Mouse (Mus musculus) lung, postnatal 4 days (tissue): ENCODE measurements around the gene Hspa2.

Experiments used
- DNase-seq, 2 experiments: peaks; one replicate each; pipeline ENCODE4 v3.0.0; 2021

Gene Hspa2

GRCm38 (mm10) chr12:76403886-76404537 is at the start of gene Hspa2:
Gene Hspa2 (plus strand): TSS chr12:76404176.
- peak; percentile 100 for DNase-seq

GRCm38 (mm10) chr12:76360868-76361267 is 43.1 kb upstream of the Hspa2 start:
- DNase-seq, result no peak

- DNase-seq, result no peak
These were observed 42.3 kb upstream of the Hspa2 start for GRCm38 (mm10) chr12:76361405-76362302.

- DNase-seq, result no peak
These were observed 41.7 kb upstream of the Hspa2 start for GRCm38 (mm10) chr12:76362303-76362676.

- no peak for DNase-seq
These were observed 37.7 kb upstream of the Hspa2 start for GRCm38 (mm10) chr12:76366276-76366675.

- DNase-seq, result peak in 1 of 2 experiments; percentile 16
These were observed 36.6 kb upstream of the Hspa2 start for GRCm38 (mm10) chr12:76367096-76367995.

- DNase-seq, result no peak
These were observed 35.7 kb upstream of the Hspa2 start for GRCm38 (mm10) chr12:76368201-76368789.

GRCm38 (mm10) chr12:76368790-76369205 is 35.2 kb upstream of the Hspa2 start:
- no peak for DNase-seq

GRCm38 (mm10) chr12:76369206-76369977 is 34.6 kb upstream of the Hspa2 start, which contains the start of gene Zbtb25:
Gene Zbtb25 (minus strand): TSS chr12:76369602.
- peak; percentile 88 to 94 for DNase-seq

- peak; percentile 90 to 93 for DNase-seq
These were observed 33.8 kb upstream of the Hspa2 start, which contains the start of gene Zbtb1 for GRCm38 (mm10) chr12:76369978-76370830. Gene Zbtb1 (plus strand): TSS chr12:76370266.

- DNase-seq, result peak; percentile 85 to 90
These were observed 33.0 kb upstream of the Hspa2 start for GRCm38 (mm10) chr12:76370831-76371571.

GRCm38 (mm10) chr12:76372046-76372445 is 31.9 kb upstream of the Hspa2 start:
- DNase-seq, result no peak

- no peak for DNase-seq
These were observed 30.8 kb upstream of the Hspa2 start for GRCm38 (mm10) chr12:76372881-76373818.

- DNase-seq, result no peak
These were observed 30.0 kb upstream of the Hspa2 start for GRCm38 (mm10) chr12:76373991-76374390.

GRCm38 (mm10) chr12:76374911-76375310 is 29.1 kb upstream of the Hspa2 start:
- no peak for DNase-seq

- no peak for DNase-seq
These were observed 28.5 kb upstream of the Hspa2 start for GRCm38 (mm10) chr12:76375506-76375905.

- peak in 1 of 2 experiments; percentile 51 for DNase-seq
These were observed 27.3 kb upstream of the Hspa2 start for GRCm38 (mm10) chr12:76376649-76377048.

- DNase-seq, result no peak
These were observed 26.9 kb upstream of the Hspa2 start for GRCm38 (mm10) chr12:76377059-76377458.

- no peak for DNase-seq
These were observed 26.2 kb upstream of the Hspa2 start for GRCm38 (mm10) chr12:76377726-76378125.
